Mouse (Mus musculus): ENCODE measurements around the gene Ubxn11.

- no peak for TF ChIP-seq RAD21 (IDR thresholded peaks at IDR 0.05; ENCODE audit: low read depth, low read length)
- no peak for TF ChIP-seq MAX (IDR thresholded peaks at IDR 0.05; ENCODE audit: low read length)
- no peak for TF ChIP-seq CTCF (conservative IDR thresholded peaks at IDR 0.05 in 1 of 2, IDR thresholded peaks at IDR 0.05 in 1 of 2; ENCODE audit: low read depth in 2 of 2, low read length in 2 of 2)
- no peak for TF ChIP-seq ZKSCAN1 (IDR thresholded peaks at IDR 0.05; ENCODE audit: borderline replicate concordance, low read depth, low read length)
- no peak for TF ChIP-seq SMC3 (IDR thresholded peaks at IDR 0.05; ENCODE audit: low read depth, low read length)
These were observed 44.1 kb upstream of the Ubxn11 start for GRCm38 (mm10) chr4:134058166-134058715.

All from CH12.LX (cell line).